Mouse (Mus musculus) small intestine, adult 2 months (tissue): Measurements from ENCODE around the gene Dab1.

Experiments used
- CTCF ChIP-seq: fragments of 200-500 bp; IDR thresholded peaks from 2 replicates; pipeline ENCODE4 v1.5.1; 2012; ENCODE audit warnings: low read depth, mild to moderate bottlenecking, control low read depth, inconsistent platforms, low read length, moderate library complexity, mixed read lengths; ENCODE audit not compliant: insufficient replicate concordance, insufficient read length; ENCODE audit errors: extremely low read depth
- POLR2A ChIP-seq: fragments of 200-500 bp; IDR thresholded peaks from 2 replicates; pipeline ENCODE4 v1.6.1; 2012; ENCODE audit warnings: low read depth, mild to moderate bottlenecking, control low read depth, inconsistent platforms, low read length, moderate library complexity

DNA sequence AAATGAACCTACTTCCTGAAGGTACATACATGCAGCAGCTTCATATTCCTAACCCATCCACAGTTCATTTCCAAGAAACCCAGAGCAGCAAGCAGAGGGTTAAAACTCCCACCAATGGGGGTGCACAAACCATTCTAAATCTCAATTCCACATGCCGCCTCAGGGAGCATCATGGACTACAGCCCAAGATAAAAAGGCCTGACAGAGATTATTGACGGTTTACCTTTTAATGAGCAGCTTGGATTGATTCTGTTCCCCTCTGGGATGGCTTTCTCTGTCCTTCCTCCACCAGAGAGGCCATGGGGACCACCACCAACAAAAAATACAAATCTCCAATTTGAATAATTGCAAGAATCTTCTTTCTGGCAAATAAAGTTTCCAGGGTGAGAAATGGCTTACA, 407.7 kb downstream of the Dab1 start:
- no peak for TF ChIP-seq CTCF
- TF ChIP-seq POLR2A = no peak
